Mouse (Mus musculus) embryo, embryonic 10.5 days (tissue): Measurements from ENCODE around the gene Tspo2.
"Not testable (repeated sequence)": the region's sequence is repeated elsewhere in the genome, so short reads cannot be mapped to it uniquely, and the experiment has no call there.

ENCODE experiments used
- DNase-seq: peaks from one replicate; pipeline ENCODE4 v3.0.0-alpha.2; 2015; ENCODE audit warnings: low spot score

The Tspo2 gene

DNA sequence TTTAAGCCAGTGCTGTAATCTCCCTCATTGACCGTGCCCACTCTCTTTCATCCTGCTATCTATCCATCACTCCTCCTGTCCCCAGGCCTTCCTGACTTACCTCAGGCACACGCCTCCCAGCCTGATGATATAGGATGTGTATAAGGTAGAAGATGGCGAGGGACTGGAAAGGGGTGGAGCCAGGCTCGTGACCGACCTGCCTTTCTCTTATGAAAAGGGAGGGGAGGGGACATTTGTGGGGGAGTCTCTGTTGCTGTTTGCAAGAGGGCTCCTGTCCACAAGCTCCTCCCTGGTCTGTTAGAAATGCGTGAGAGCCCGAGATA lies at the start of gene Tspo2:
Tspo2 (minus strand) TSS at position 170 of the 323 bp plus-strand sequence.
- DNase-seq = no peak

DNA sequence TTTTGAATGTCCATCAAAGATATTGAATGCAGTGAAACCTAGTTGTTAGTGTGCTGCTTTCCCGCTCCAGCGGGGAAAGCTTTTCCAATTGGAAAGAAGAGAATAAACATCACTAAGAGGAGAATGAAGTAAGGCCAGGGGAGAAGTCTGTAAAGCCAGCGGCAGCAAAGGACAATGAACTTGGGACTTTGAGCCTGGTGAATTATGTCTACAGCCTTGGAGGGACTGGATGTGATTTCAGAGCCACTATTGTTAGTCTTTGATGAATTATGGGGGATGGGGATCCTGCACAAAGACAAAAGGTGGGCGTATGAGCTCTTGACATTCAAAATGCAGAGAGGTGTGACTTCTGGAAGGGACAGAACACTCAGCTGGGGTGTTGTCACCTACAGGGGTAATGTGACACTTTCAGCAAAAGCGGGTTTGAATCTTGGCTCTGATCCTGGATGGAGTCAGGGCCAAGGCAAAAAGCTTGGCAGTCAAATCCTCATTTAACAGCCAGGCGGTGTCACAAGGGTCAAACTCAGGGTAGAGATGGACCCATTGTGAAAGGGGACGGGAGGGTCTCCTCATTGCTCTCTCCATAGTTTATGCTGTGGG lies 49.6 kb upstream of the Tspo2 start:
- no peak for DNase-seq

DNA sequence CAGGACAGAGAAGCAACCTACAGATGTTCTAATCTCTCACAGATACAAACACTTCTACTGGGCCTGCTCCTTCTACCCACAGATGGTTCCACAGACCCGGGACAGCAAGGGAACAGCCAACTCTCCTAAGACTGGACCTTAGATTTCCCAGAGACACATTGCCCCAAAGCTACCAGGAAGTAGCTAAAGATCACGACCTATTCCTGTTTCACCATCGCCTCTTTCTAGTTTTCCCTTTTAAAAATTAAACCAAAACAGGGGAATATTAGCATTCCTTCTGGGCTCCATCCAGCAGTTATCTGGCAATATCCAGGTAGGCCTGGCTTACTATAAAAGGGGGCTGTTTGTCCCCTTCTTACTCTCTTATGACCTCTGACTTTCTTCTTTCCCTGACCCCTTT lies 46.7 kb upstream of the Tspo2 start:
- DNase-seq = no peak

DNA sequence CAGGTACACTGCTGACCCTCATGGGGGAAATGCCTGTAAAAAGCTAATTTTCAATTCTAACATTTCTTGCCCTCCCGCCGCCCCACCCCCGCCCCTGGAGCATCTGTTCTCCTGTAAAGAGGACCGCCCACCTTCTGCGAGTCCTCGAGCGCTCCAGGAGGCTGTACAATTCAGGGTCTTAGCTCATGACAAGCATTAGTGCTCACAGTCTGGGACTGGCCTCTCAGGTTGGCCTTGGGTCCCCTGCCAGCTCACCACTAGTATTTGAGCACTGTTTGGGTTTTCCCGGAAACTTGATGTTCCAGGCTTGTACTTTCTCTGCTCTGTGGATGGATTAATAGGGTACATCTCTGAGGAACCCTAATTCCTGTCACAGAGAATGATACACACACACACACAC lies 42.7 kb upstream of the Tspo2 start:
- DNase-seq = no peak

DNA sequence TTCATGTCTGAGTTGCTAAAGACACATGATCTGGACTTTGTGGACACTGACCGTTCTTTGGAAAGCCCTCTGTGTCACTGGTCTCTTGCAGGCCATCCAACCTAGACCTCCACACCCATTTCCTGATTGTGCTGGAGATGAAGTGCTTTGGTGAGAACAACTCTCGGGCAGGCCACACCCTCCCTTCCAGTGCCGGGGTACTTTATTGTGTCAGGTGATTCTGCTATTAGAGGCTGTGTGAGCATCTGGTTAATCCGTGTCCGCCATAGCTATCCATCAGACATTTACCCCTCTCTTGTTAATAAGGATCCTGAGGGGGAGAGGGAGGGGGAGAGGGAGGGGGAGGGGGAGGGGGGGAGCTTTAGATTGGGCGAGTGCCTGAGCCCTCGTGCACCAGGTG lies 42.3 kb upstream of the Tspo2 start:
- no peak for DNase-seq

DNA sequence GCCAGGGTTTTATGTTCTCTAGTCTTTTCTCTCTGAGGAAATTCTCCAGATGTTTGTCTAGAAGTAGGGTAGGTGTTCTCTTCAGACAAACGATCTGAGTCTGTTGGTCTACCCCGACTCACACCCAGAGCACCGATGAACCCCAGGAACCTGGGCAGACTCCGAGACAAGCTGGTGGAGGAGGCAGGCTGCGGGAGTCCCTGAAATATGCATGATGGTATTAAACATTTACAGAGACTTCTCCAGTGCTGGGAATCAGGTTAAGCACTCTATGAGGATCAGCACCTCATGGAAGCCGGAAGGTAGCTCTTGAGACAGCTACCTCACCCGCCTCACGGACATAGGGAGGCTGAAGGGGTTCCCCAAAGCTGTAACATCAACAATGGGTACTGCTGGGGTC lies 41.3 kb upstream of the Tspo2 start:
- DNase-seq = no peak

DNA sequence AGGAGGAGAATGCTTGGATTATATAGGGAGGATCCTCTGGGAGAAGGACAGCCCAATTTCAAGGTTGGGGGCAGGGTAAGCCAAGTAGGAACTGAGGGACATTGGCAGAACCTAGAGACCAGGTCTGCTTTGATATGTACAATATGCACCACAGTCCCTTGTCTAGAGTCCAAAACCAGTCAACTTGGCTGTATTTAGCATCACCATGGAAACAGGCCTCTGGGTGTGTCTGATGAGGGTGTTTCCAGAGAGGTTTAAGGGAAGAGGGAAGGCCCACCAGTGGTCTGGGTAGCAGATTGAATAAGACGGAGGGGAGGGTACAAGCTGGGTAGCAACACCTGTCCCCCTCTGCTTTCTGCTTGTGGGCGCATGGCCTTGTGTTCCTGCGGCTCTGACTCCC lies 38.1 kb upstream of the Tspo2 start:
- no peak for DNase-seq

DNA sequence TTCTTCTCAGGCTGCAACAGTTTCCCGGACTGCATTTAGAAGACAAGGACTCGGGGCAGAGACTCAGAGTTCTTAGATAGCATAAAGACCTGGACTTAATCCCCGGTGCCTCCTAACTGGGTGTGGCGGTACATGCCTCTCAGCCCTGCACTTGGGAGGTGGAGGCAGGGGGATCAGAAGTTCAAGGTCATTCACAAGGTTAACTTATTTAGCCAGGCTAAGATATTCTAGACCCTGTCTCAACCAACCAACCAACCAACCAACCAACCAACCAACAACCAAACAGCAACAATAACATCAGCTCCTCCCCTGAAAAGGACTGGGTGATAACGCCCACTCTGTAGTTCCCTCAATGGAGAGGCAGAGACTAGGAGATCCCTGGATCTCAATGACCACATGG lies 32.9 kb upstream of the Tspo2 start:
- DNase-seq = no peak

DNA sequence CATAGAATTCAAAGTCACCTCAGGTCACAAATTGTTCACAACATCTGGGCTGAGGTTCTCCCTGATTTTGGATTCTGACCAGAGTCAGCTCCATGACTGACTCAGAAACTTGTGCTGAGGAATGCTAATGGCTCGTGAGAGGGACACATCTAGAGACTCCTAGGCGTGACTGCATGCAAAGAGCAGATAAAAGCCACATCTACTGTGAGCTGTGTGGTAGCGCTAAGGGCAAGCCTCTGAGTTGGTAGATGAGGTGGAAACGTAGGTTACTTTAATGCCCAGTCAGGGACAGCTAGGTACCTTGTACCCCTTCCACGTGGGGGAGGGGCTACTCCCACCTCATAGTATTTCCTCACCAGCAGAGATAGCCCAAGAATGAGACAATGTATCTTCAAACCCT lies 32.4 kb upstream of the Tspo2 start:
- no peak for DNase-seq

DNA sequence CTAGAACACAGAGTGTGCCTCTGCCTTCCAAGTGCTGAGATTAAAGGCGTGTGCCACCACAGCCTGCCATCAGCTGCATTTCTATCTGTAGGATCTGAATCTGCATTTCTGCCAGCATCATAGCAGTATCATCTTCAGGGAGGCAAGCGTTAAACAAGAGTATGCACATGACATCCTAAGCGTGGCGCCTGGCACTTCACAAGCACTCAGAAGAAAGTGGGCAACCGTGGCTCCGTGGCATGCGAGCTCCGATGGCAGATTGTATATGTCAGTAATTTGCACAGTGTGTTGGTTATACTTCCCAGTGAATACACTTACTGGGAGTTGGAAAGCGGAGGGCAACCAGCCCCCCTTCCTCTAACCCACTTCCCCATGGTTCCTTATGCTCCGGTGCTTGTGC lies 28.6 kb upstream of the Tspo2 start:
- DNase-seq = no peak

DNA sequence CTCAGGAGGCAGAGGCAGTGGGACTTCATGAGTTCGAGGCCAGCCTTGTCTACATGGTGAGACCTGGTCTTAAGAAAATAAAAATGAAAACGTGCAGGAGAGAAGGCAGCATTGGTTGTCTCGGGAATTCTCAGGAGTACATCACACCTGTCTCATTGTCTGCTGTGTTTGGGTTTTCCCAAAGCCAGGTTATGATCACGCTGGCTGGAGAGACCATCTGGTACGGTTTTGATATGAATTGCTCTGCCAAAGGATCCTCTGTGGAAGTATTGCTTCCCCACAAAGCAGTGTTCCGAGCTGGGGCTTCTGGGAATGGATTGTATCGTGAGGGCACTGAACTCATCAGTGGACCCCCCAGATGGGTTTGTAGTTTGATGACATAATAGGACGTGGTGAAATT lies 24.1 kb upstream of the Tspo2 start:
- DNase-seq = no peak

DNA sequence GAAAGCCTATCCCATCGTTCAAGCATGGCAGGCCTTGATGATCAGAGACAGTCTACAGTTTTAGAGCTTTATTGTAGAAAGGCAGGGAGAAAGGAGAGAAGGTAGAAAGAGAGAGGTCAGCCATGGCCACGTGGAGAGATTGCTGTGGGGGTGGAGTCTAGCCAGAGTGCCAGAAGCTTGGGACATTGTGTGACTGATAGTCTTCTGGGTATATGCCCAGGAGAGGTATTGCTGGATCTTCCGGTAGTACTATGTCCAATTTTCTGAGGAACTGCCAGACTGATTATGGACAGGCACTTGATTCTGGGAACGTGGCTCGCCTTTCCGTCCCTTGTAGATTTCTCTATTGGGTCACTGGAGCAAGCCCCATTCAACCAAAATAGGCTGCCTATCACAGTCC lies 23.0 kb upstream of the Tspo2 start:
- not testable (repeated sequence) for DNase-seq

DNA sequence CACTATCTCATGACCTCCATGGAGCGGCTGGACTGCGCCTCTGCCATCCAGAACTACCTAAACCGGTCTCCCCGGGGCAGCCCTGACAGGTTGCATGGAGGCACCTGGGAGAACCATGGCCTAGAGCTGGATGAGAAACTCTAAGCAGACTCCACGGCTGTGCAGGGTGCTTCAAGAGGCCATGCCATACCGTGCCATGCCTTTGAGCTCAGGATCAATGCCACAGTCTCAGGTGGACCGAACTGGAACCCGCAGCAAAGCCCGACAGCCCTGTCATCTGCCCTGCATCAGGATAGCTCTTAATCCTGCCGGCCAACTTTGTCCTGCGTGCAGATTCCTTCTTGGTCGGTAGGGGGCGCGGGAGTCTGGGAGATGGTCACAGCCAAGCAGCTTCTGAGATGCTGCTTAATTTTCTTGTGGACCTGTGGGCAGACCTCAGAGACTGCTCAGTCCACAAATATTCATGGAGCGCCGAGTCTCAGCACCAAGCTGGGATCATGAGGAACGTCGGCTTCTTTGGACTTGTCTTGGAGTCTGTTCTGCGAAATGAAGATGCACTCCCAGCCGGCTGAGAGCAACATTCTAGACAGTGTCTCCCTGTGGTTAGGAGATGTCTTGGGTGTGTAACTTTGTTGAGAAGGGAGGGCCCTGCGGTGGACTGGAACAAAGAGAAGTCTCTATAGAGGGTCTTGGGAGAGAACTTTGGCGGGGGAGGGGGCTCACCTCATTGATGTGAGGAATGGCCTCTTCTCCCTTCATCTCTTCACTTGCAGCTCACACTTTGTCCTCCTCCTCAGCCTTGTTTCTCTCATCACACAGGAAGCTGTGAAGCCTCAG lies 16.3 kb upstream of the Tspo2 start:
- DNase-seq = peak; percentile 92

DNA sequence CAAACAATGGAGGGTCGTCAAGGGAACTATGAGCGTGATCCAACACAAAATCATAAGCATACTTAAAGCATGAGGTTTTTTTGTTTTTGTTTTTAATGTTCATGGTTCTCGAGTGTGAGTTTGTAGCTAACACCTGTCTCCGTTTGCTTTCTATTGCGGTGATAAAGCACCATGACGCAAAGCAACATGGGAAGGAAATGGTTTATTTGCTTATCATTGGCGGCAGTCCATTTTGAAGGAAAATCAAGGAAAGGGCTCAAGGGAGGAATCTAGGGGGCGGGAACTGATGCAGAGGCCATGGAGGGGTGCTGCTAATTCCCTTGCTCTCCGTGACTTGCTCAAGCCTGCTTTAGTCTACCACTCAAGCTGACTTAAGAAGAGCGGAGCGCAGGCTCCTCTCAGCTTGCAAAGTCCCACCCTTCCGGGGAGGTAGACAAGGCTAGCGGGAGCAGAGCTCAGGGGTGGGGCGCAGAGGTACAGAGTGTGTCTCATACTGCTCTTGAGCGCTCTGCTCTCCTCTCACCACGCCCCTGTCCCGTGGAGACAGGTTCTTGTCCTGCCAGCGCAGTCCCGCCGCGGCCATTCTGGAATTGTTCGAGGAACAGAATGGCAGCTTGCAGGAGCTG lies 15.6 kb upstream of the Tspo2 start:
- DNase-seq = no peak

DNA sequence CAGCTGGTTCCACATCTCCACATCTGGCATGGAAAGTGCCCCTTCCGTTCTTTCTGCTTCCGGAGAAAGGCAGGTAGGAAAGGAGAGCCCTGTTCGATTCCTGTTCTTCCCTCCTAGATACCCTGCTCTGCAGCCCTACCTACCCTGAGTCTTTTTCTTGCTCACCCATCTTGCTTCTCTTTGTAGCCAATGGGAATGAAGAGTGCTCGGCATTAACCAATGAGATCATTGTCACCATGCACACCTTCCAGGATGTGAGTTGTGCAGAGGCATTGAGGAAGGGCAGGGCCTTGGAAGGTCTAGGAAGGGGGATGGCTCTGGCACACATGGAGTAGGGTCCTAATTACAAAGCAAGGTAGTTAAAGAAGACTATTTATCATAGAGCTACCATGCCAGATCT lies 12.1 kb upstream of the Tspo2 start:
- no peak for DNase-seq

DNA sequence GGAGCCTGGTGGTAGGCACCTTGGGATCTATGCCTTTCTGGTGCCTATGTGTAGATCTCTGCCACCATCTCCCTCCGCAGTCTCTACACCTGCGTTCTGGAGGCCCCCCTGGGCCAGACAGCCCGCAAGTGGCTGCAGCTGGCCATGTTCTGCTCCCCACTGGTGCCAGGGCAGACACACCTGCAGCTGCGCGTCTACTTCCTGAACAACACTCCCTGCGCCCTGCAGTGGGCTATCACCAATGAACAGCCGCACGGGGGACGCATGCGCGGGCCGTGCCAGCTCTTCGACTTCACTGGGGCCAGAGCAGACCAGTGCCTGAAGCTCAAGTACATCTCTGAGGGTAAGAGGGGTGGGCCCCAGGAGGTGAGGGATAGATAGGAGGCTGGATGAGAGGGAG lies 10.8 kb upstream of the Tspo2 start:
- DNase-seq = no peak

DNA sequence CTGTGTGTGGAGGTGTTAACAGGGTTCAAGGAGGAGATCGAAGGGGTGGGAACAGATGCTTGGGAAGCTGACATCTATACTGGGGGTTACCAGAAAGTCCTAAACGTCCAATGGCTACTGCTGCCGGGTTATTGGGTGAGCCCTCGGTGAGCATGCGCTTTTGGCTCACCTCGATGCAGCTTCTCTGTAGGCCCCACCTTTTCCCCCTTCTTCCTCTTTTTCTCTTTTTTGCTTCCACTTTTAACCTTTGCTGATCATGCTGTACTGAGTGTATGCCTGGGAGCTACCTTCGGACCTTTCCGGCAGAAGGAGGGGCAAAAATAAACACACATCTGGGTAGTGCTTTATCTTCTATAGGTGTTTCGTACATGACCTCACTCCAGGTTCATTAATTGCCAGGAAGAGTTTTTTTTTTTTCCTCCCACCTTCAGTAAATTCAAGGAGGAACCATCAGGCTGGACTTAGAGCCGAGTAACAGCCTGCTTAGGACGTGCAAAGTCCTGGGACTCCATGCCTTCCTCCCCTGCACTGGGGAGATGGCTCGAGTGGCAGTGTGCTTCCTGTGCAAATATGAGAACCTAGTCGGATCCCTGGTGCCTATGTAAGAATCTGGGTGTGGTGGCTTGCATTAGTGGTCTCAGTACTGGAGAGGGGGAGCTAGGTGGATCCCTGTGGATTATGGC lies 6.8 kb upstream of the Tspo2 start:
- no peak for DNase-seq

DNA sequence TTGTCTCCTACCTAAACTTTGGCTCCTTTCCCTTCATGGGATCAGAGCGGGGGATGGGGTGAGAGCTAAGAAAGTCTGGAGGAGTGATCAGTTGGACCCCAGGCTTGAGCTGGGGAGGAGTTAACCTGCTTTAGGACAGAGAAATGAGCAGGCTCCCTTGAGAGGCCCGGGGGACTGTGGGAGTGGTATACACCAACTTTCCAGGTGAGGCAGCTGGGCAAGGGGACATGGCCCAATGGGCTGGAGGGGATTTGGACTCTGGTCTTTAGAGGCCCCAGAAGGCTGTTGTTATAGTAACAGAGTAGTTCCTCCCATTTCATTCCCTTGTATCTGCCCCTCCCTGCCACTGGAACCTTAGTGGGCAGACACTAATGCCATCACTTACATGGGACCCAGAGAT lies 4.6 kb upstream of the Tspo2 start:
- no peak for DNase-seq

DNA sequence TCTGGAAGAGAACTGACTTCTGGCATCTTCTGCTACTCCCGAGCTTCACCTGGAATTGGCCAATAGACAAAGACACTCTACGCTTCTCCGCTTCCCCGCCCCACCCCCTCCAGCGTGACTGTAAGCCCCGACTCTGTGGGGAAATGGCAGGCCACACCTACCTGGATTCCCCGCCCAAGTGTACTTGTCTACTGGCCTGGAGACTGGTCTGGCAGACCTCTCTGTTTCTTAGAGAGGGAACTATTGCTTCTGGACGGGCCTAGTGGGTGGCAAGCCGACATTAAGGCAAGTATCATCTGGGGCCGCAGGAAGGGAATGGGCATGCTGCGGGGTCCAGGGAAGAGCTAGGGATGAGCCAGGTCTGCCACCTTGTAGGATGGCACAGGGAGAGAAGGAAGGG lies 3.4 kb upstream of the Tspo2 start, which contains the start of gene Unc5cl:
Unc5cl (plus strand) TSS at position 214 of the 400 bp plus-strand sequence.
- no peak for DNase-seq

DNA sequence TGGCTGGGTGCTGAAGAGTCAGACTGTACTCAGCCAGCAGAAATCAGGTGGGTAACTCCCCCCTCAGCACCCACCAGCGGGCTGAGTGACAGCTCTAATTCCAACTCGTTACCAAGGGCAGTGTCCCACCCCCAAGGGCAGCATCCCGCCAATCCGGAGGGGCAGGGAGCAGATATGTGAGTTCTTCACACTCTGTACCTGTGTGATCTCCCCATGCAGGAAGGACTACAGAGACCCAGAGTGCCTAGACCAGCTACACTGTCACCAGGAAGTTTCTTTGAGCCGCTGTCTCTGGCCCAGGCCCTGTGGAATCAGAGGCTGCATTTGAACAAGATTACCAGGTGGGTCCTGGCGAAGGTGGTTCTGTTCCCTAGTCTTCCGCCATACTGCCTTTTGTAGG lies 2.9 kb upstream of the Tspo2 start:
- DNase-seq = no peak

DNA sequence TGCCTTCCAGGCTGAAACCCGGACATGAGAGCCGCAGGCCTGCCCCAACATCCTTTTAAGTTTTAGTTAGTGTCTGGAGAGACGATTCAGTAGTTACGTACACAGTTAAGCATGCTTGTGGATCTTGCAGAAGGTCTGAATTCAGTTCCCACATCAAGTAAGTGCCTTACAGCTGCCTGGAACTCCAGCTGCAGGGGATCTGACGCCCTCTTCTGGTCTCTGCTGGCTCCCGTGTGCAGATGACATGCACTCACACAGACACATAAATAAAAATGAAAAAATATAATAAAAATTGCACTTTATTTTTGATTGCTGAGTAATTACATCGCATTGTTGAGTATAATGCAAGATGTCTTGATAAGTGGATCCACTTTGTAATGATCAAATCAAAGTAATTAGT lies 2.2 kb upstream of the Tspo2 start:
- DNase-seq = no peak

DNA sequence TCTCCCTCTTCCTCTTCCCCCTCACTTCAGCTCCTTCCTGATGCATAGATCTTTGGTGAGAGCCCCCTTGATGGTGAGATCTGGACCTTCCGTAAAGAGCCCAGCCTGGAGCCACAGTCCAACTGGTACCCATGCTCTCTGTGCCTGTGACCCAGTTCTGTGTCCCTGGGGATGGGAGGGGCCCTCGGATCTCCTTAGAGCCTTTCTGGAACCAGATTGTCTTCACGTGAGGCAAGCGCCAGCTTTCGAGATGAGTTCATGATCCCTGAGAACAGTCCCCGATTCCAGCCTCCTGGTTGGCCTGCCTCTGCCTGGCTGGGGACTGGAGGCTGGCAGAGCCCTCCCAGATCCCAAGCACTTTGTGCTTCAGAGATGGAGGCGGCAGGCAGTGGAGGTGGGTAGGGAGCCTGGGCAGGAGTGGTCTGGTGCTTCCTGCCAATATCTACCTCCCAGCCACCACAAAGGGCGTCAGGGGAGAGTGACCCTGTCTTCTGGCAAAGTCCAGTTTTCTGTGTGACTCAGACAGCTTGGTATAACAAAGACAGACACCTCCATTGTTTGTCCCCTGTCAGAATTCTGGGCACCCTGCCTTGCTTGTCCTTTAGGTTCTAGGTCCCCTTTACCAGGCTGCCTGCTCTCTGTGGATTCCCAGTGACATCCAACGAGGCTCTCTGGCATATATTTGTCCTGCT lies 577 bp upstream of the Tspo2 start:
- no peak for DNase-seq
